12 mouse cellular contexts compared by ENCODE assay signal in genomic region chr1:168299928-168300365, GRCm38 (mm10).
DNase-seq lines count a peak whose midpoint lies in the region; ATAC-seq and TF ChIP-seq lines count a peak whose summit lies in the region.
"Had no signal": no experiment of that assay in that cellular context is flagged by ENCODE, and none has a peak within 500 bp of the region (broad histone marks: within the 10 kb centered on the region; RNA-seq: fewer than 3 reads in every experiment).

No protein-coding gene starts in this region.

- ATAC-seq in frontal cortex, adult (ENCODE audit: low TSS enrichment), result peak; percentile 42; the same call in 1 of the 2 replicates
- peak; percentile 36; the same call in 1 of the 2 replicates for ATAC-seq in midbrain, embryonic 11.5 days (ENCODE audit: low FRiP score)
- peak; percentile 70 for ATAC-seq in hindbrain, postnatal 0 days
- ATAC-seq: intestine, embryonic 16.5 days had no signal

- H3K9me3 ChIP-seq in midbrain, embryonic 11.5 days (ENCODE audit: control insufficient read depth, low read length), result no peaks in the 10 kb centered on the region
- H3K9me3 ChIP-seq in midbrain, embryonic 10.5 days (replicated peaks), result no peaks in the 10 kb centered on the region
- no peaks in the 10 kb centered on the region for H3K9me3 ChIP-seq in hindbrain, postnatal 0 days (ENCODE audit: low read length)

- no peak for TF ChIP-seq POLR2A in olfactory bulb, adult 2 months (IDR thresholded peaks at IDR 0.05; ENCODE audit: insufficient read depth, low read depth, low read length)

- 89% methylated on average over 12 of the region's 12 CpGs for WGBS in midbrain, embryonic 11.5 days
- WGBS in midbrain, embryonic 10.5 days, result 93% methylated on average over 12 of the region's 12 CpGs
- 30% methylated on average over 12 of the region's 12 CpGs for WGBS in hindbrain, postnatal 0 days
- WGBS in olfactory bulb, adult 2 months, result 21% methylated on average over 12 of the region's 12 CpGs

- H3K36me3 ChIP-seq in midbrain, embryonic 11.5 days (ENCODE audit: control insufficient read depth, insufficient read depth, low read length), result no peaks in the 10 kb centered on the region
- H3K36me3 ChIP-seq in midbrain, embryonic 10.5 days, result peaks cover 23% of the 10 kb centered on the region
- H3K36me3 ChIP-seq in hindbrain, postnatal 0 days (ENCODE audit: insufficient read depth, low read length), result no peaks in the 10 kb centered on the region

- no peak overlapping the region for H3K27ac ChIP-seq in midbrain, embryonic 11.5 days (ENCODE audit: low read depth, low read length)
- H3K27ac ChIP-seq in midbrain, embryonic 10.5 days (replicated peaks), result no peak overlapping the region
- peak overlapping the region; percentile 59; the same call in 1 of the 2 replicates for H3K27ac ChIP-seq in hindbrain, postnatal 0 days
- H3K27ac ChIP-seq in olfactory bulb, adult 2 months (ENCODE audit: insufficient read depth, low read depth, low read length), result peak overlapping the region; percentile 46; the same call in 1 of the 2 replicates

- H3K4me2 ChIP-seq in midbrain, embryonic 11.5 days, result no peak overlapping the region
- peak overlapping the region; percentile 38 for H3K4me2 ChIP-seq in hindbrain, postnatal 0 days (ENCODE audit: low read depth, low read length)

- H3K4me1 ChIP-seq in midbrain, embryonic 11.5 days (ENCODE audit: control insufficient read depth, insufficient read depth, low read length), result 0 out of 2 replicates have a peak, but pooled peaks cover 5% of the 10 kb centered on the region
- peaks cover 13% of the 10 kb centered on the region for H3K4me1 ChIP-seq in midbrain, embryonic 10.5 days
- peaks cover 12% of the 10 kb centered on the region for H3K4me1 ChIP-seq in hindbrain, postnatal 0 days (ENCODE audit: insufficient read depth, low read length)
- peaks cover 17% of the 10 kb centered on the region for H3K4me1 ChIP-seq in olfactory bulb, adult 2 months (ENCODE audit: control insufficient read depth, insufficient read depth, low read length)

- TF ChIP-seq CTCF in hindbrain, postnatal 0 days (IDR thresholded peaks at IDR 0.05; ENCODE audit: low read depth), result no peak
- no peak for TF ChIP-seq CTCF in olfactory bulb, adult 2 months (IDR thresholded peaks at IDR 0.05; ENCODE audit: insufficient read depth, low read depth, low read length)

- no peak overlapping the region for H3K9ac ChIP-seq in midbrain, embryonic 11.5 days (ENCODE audit: low read length)
- peak overlapping the region; percentile 45; the same call in 1 of the 2 replicates for H3K9ac ChIP-seq in hindbrain, postnatal 0 days (replicated peaks; ENCODE audit: low read length)

- DNase-seq in frontal cortex, adult 2 months (ENCODE audit: extremely low spot score in 1 of 2, low spot score in 1 of 2), result no peak
- no peak for DNase-seq in midbrain, embryonic 11.5 days (ENCODE audit: low spot score, missing footprints)
- no peak for DNase-seq in midbrain, embryonic 10.5 days (ENCODE audit: low spot score)
- peak; percentile 50 for DNase-seq in hindbrain, postnatal 0 days (ENCODE audit: low spot score)
- DNase-seq in left cerebral cortex, adult 11 months (ENCODE audit: low spot score), result no peak
- DNase-seq in urinary bladder, postnatal 4 days (ENCODE audit: low spot score in 2 of 2), result no peak
- DNase-seq: lung, postnatal 4 days; spleen, adult 18-20 months; thymus, adult 2 months had no signal

- H3K27me3 ChIP-seq in midbrain, embryonic 11.5 days (ENCODE audit: control insufficient read depth, insufficient read depth, low read length), result no peaks in the 10 kb centered on the region
- H3K27me3 ChIP-seq in midbrain, embryonic 10.5 days (ENCODE audit: low read depth, poor library complexity, severe bottlenecking), result no peaks in the 10 kb centered on the region
- no peaks in the 10 kb centered on the region for H3K27me3 ChIP-seq in hindbrain, postnatal 0 days (ENCODE audit: insufficient read depth, low read length)

- no peak overlapping the region for H3K4me3 ChIP-seq in midbrain, embryonic 11.5 days (ENCODE audit: low read depth, low read length)
- H3K4me3 ChIP-seq in midbrain, embryonic 10.5 days, result no peak overlapping the region
- H3K4me3 ChIP-seq in hindbrain, postnatal 0 days (ENCODE audit: low read length), result no peak overlapping the region
- no peak overlapping the region for H3K4me3 ChIP-seq in olfactory bulb, adult 2 months (ENCODE audit: insufficient read depth, low read depth, low read length)

Comparison
In these comparisons a context has a peak if more than half of its experiments do, and no peak if none do; other contexts are left out.
1. H3K27ac ChIP-seq: peak in hindbrain, postnatal 0 days (single experiment) and olfactory bulb, adult 2 months (single experiment); none in midbrain, embryonic 11.5 days (single experiment) and midbrain, embryonic 10.5 days (single experiment).
2. Peak in every context shown above with its lines, with median percentiles within 50 percentile points of each other: ATAC-seq.